ENCODE assay signal across 14 mouse cellular contexts in genomic region chr8:12036349-12036748, GRCm38 (mm10).
"Had no signal": no experiment of that assay in that cellular context is flagged by ENCODE, and none has a peak within 500 bp of the region (broad histone marks: within the 10 kb centered on the region; RNA-seq: fewer than 3 reads in every experiment).

No protein-coding gene starts in this region.

- H3K9me3 ChIP-seq: limb, embryonic 10.5 days; limb, embryonic 13.5 days; liver, embryonic 12.5 days; liver, embryonic 15.5 days; lung, embryonic 15.5 days had no signal

- ATAC-seq: liver, embryonic 12.5 days had no signal

- H3K4me1 ChIP-seq: limb, embryonic 10.5 days; liver, embryonic 12.5 days; liver, embryonic 15.5 days had no signal

- H3K36me3 ChIP-seq: limb, embryonic 10.5 days; limb, embryonic 13.5 days; liver, embryonic 12.5 days; liver, embryonic 15.5 days; lung, embryonic 15.5 days had no signal

- H3K27ac ChIP-seq: kidney, postnatal 0 days; limb, embryonic 10.5 days; limb, embryonic 13.5 days; liver, embryonic 12.5 days; liver, embryonic 15.5 days; lung, embryonic 15.5 days had no signal

- H3K9ac ChIP-seq: limb, embryonic 13.5 days; liver, embryonic 12.5 days; liver, embryonic 15.5 days; lung, embryonic 15.5 days had no signal

- H3K27me3 ChIP-seq: liver, embryonic 12.5 days; liver, embryonic 15.5 days; lung, embryonic 15.5 days had no signal

- H3K4me2 ChIP-seq: limb, embryonic 13.5 days; liver, embryonic 12.5 days; liver, embryonic 15.5 days; lung, embryonic 15.5 days; midbrain, embryonic 11.5 days had no signal

- DNase-seq: kidney, adult 2 months; liver; lung, adult 18-20 months; lung, postnatal 10 days; lung, postnatal 4 days; midbrain, embryonic 14.5 days; thymus, postnatal 36 days had no signal

- H3K4me3 ChIP-seq: limb, embryonic 10.5 days; limb, embryonic 13.5 days; liver, embryonic 12.5 days; liver, embryonic 15.5 days; lung, embryonic 15.5 days had no signal
